Mouse (Mus musculus) left cerebral cortex, adult 2 months (tissue): Measurements from ENCODE around the gene Tcp11l1. TPM values are rescaled to one million over a fixed set of nuclear protein-coding genes. Genes with fewer than 3 reads are reported as not detected.

Experiments
- DNase-seq, 2 experiments: peaks; one replicate each; pipeline ENCODE4 v3.0.0; 2021 to 2022; ENCODE audit warnings: low spot score in 2 of 2, mixed read lengths in 1 of 2; ENCODE audit errors: extremely low spot score in 1 of 2
- H3K27ac ChIP-seq: fragments of 200-600 bp; 2 replicates; pipeline ENCODE4 v1.8.1; 2022
- H3K4me3 ChIP-seq: fragments of 200-600 bp; 2 replicates; pipeline ENCODE4 v1.8.1; 2022
- CTCF ChIP-seq: fragments of 200-600 bp; IDR thresholded peaks from 2 replicates; pipeline ENCODE4 v1.8.1; 2022; ENCODE audit warnings: antibody characterized with exemption, mild to moderate bottlenecking, moderate library complexity
- intact Hi-C: fragments of 180-260 bp; cut with DNase I; formaldehyde crosslinking; loops from one replicate; pipeline ENCODE4 v1.15.1; 2025
- total RNA-seq, 2 experiments: library from RNA; stranded (reverse); gene quantifications; 2 replicates each; pipeline ENCODE4 v1.2.3; 2021

Tcp11l1 gene
- total RNA-seq, 2 experiments from 2014 or later: 41.5 to 42.6 TPM

DNA sequence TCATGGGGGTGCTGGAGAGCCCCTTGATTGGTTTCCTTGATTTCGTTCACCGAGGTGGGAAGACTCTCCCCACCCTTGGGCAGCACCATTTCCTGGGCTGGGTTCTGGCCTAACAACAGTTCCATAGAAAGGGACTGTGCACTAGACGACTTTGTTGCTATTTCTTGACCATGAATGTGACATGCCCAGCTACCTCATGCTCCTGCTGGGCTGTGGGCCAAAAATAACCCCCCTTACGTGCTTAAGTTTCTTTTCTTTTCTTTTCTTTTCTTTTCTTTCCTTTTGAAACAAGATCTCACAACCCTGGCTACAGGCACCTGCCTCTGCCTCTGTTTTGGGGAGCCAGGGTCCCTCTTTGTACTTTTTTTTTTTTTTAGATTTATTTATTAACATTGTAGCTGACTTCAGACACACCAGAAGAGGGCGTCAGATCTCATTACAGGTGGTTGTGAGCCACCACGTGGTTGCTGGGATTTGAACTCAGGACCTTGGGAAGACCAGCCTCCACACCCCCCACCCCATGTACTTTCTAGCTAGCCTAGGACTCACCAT lies 2.1 kb downstream of the Tcp11l1 start:
- no peak for DNase-seq
- Histone ChIP-seq H3K27ac (no peak overlapping the region), H3K4me3 (no peak overlapping the region)
- TF ChIP-seq CTCF: no peak
- intact Hi-C loops: no loop called here

DNA sequence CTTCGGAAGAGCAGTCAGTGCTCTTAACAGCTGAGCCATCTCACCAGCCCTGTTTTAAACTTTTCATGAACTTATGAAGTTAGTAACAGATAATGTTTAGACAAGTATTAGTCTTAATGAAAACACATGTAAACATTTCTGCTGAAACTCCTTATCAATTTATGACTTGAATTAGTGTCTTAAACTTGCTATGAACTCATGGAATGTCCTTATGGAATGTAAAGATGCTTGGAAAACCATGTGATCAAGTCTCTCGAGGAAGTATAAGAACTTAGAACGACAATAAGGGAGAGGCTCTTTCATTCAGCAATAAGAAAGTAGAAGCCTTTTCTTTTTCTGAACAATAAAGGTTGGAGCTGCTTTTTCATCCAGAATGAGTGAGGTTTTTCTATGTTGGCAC lies 7.6 kb downstream of the Tcp11l1 start:
- Histone ChIP-seq H3K27ac (no peak overlapping the region), H3K4me3 (no peak overlapping the region)
- no peak for DNase-seq
- intact Hi-C loops: no loop called here
- no peak for TF ChIP-seq CTCF

DNA sequence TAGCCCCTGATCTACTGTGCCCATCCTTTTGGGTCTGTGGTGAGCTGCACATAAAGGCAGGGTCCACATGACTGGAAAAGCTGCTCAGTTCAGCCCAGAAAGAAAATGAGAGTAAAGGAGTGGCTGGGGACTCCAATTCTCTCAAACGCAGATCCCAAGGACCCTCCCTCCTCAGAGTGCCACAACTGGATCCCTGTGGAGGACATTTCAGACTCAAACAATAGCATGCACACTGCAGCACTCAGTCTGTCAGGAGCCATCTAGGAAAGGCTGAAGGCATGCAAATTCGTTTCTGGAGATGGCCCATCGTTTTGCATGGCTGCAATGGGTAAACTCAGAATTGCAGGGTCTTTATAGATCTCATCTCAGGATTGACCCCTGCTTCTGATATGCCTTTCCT lies 8.8 kb downstream of the Tcp11l1 start:
- intact Hi-C loops: no loop called here
- Histone ChIP-seq H3K4me3 (no peak overlapping the region), H3K27ac (no peak overlapping the region)
- TF ChIP-seq CTCF: no peak
- DNase-seq: no peak

DNA sequence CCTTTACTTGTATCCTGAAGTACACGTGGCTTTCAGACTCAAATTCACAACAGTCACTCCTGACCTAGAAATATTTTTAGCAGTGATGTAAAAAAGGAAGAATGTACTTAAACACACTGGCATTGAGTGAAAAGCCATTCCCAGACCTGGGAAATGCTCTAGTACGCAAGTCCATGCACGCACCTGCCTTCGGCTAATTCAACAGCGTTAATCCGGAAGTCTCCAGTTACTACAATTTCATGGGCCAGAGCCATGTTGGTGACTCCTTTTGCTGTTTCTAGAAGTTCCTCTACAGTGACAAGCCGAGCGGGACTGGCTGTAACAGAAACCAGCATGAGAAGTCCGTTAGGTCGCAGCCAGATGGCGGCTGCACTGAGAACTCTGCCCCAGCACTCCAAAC lies 12.3 kb downstream of the Tcp11l1 start:
- no peak for TF ChIP-seq CTCF
- Histone ChIP-seq H3K4me3 (no peak overlapping the region), H3K27ac (no peak overlapping the region)
- intact Hi-C loops: no loop called here
- no peak for DNase-seq

DNA sequence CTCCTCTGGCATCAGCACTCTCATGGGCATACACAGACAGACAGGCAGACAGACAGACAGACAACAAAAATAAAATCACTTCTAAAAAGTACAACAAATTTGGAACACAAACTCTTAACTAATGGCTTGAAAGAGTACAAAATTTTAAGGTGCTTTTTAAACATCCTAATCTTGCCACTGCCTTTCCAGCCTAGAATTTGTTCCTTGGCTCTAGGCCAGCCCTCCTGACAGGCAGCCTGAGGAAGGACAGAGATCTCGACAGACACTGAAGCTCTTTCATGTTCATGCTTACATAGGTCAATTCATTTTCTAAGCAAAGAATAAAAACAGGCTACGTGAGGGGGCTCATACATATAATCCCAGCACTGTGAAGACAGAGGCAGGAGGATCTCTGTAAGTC lies 19.4 kb downstream of the Tcp11l1 start:
- Histone ChIP-seq H3K4me3 (no peak overlapping the region), H3K27ac (no peak overlapping the region)
- DNase-seq: no peak
- intact Hi-C loops: no loop called here
- TF ChIP-seq CTCF: no peak

DNA sequence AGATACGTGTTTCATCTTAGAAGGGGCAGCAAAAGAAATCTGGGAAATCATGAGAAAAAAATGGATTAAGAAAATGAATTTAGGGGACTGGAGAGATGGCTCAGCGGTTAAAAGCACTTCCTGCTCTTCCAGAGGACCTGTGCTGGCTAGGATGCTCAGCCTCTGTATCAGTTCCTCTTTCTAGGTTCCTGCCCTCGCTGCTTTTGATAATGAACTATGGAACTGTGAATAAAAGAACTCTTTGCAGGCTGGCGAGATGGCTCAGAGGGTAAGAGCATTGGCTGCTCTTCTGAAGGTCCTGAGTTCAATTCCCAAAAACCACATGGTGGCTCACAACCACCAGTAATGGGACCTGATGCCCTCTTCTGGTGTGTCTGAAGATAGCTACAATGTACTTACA lies 21.2 kb downstream of the Tcp11l1 start:
- no peak for DNase-seq
- TF ChIP-seq CTCF: no peak
- no peak overlapping the region for H3K4me3 ChIP-seq
- no peak overlapping the region for H3K27ac ChIP-seq
- intact Hi-C loops: no loop called here

DNA sequence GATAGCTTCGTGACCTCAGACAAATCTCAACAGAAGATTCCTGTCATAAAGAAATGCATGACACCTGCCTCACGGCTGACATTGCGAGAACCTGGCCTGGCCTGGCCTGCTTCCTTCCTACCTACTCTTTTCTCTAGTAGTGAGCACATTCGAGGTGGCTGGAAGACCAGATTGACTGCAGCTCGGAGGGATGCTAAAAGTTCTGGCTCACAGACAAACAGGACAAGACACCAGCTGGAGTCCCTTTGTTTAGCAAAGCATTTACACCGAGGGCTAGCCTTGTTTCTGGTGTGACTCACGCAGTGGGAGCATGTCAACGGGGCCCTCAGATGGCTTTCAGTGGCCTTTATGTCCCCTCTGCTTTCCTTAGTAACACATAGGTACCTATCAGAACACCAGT lies 23.2 kb downstream of the Tcp11l1 start:
- Histone ChIP-seq H3K4me3 (no peak overlapping the region), H3K27ac (no peak overlapping the region)
- intact Hi-C loops: loop anchor here (5.0 to 10.0 kb wide), 2 partner anchors 54 to 546 kb away; partner anchors contain the start of gene Depdc7
- no peak for DNase-seq
- TF ChIP-seq CTCF: no peak

DNA sequence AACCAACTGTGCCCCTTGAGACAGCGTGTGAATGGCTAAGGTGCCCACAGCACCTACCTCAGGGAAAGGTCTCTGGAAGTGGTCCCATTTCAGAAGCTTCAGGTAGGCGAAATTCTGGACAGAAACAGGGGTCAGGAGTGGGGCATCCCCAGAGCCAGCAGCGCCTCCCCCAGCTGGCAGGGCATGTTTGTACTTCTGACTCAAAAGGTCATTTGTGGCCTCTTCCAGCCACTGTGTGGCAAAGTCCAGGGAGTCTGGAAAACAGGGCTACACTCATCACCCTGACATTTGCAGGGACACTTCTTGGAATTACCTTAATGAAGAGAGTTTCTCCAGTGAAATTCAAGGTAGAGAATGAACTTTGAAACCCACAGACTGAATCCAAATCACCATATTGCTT lies 23.6 kb downstream of the Tcp11l1 start:
- no peak for TF ChIP-seq CTCF
- intact Hi-C loops: loop anchor here (5.0 to 10.0 kb wide), 2 partner anchors 54 to 546 kb away; partner anchors contain the start of gene Depdc7
- H3K4me3 ChIP-seq: no peak overlapping the region
- DNase-seq: no peak
- H3K27ac ChIP-seq: no peak overlapping the region

DNA sequence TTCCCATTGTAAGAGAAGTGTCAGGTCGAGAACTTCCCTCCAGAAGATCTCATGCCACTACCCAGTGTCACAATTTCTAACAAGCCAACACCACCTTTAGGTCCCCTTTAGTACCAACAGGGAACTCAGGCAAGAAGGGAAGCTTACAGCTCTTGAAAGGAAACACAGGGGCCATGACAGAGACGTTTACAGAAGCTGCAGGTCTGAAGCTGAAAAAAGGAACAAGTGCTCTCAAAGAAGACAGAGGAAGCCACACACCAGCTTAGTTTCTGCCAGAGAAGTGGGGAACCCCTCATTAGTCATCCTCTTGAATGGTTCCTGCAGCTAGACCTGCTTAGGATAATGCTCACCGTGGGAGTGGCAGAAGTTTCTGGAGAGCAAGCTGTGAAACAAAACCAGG lies 24.7 kb downstream of the Tcp11l1 start:
- Histone ChIP-seq H3K27ac (no peak overlapping the region), H3K4me3 (no peak overlapping the region)
- no peak for TF ChIP-seq CTCF
- intact Hi-C loops: loop anchor here (5.0 to 10.0 kb wide), 2 partner anchors 55 to 548 kb away; partner anchors contain the start of gene Depdc7
- DNase-seq: no peak

DNA sequence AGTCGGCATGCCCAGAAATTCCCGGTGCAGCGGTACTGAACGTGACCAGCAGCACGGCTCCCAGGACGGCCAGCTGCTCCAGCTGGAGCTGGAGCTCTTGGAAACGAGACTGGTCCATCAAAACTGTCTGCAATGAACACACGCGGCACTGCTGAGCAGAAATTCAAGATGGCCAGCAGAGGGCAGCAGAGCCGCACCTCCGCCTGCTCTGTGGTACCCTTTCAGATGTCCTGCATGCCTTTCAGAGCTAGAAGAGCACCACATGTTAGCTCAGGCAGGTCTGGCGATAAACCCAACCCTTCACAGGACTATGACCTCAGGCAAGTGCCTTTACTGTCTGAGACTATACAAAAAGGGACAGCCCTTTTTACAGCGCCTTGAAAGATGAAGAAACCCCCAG lies 26.6 kb downstream of the Tcp11l1 start:
- no peak overlapping the region for H3K27ac ChIP-seq

DNA sequence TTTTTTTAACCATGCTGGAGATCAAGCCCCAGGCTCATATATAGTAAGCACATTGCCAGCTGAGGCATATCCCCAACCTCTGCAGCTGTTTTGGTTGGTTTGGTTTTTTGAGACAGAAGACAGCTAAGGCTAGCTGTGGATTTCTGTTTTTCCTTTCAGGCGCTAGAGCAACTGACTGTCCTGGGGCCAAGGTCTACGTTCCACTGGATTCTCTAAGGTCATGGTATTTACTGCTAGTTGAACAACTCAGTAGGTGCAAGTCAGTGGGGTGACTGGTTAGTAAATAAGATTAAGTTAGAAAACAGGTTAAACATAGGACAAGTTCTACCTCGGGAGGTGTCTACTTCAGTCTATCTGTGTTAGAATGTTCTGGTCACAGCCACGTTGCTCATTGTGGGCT lies 27.2 kb downstream of the Tcp11l1 start:
- intact Hi-C loops: loop anchor here (2.0 to 10.0 kb wide), 4 partner anchors 58 to 550 kb away; partner anchors contain the start of gene Depdc7
- no peak for DNase-seq

More for the DNA sequence above, 26.6 kb downstream of the Tcp11l1 start:
- no peak overlapping the region for H3K4me3 ChIP-seq
- peak; percentile 76 to 80 for DNase-seq
- TF ChIP-seq CTCF: no peak; the same call in none of the 2 replicates
- intact Hi-C loops: loop anchor here (2.0 to 10.0 kb wide), 3 partner anchors 57 to 549 kb away; partner anchors contain the start of gene Depdc7

DNA sequence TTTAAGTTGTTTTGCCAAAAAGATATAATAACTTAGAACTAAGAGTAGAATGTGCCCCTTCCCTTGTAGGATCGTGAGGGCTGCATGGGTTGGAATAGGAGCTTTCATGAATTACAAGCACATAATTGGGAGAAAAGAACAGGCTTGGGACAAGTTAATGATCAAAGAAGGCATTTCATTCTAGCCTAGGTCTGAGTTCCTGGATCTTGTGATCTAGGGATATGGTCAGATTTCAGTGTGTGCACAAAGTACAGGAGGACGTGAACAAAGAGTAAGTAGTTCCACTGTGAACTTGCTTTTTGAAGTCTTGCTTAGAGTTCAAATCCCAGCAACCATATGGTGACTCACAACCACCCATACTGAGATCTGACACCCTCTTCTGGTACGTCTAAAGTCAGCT lies 34.6 kb downstream of the Tcp11l1 start:
- H3K27ac ChIP-seq: no peak overlapping the region
- intact Hi-C loops: no loop called here
- H3K4me3 ChIP-seq: no peak overlapping the region
- TF ChIP-seq CTCF: no peak
- DNase-seq: no peak

More for the DNA sequence above, 27.2 kb downstream of the Tcp11l1 start:
- no peak for TF ChIP-seq CTCF
- H3K4me3 ChIP-seq: no peak overlapping the region
- no peak overlapping the region for H3K27ac ChIP-seq

DNA sequence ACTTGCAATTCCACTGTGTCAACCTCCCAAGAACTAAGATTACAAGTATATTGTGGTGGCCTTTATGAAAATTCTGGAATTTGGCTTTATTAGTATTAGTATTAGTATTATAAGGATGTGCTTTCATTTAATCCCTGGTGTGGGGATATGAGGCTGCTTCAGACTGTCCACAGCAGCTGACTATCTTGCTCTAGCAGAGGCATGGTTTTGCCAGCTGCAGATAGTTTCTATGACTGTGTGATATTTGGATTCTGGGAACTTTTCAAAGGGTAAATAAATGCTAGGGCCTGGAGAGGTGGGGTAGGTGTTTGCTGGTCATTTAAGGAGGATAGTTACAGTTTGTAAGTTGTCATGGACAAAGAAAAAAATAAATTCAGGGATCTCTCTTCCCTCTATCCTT lies 40.2 kb downstream of the Tcp11l1 start:
- H3K4me3 ChIP-seq: no peak overlapping the region
- no peak for DNase-seq
- H3K27ac ChIP-seq: no peak overlapping the region
- intact Hi-C loops: no loop called here
- TF ChIP-seq CTCF: no peak
